Mouse (Mus musculus): ENCODE measurements around the gene Lyar. TPM values are rescaled to one million over a fixed set of nuclear protein-coding genes. Genes with fewer than 3 reads are reported as not detected.

Lyar gene
- polyA plus RNA-seq, 1 experiment = 21.2 TPM

- TF ChIP-seq USF1 (IDR thresholded peaks at IDR 0.05; ENCODE audit: low read depth) (no peak), POLR2A (IDR thresholded peaks at IDR 0.05; ENCODE audit: insufficient read length, low read depth) (no peak), E2F4 (IDR thresholded peaks at IDR 0.05; ENCODE audit: insufficient read depth) (no peak), SRF (IDR thresholded peaks at IDR 0.05; ENCODE audit: control insufficient read depth, insufficient read length, low read depth) (no peak)
- no peaks in the 10 kb centered on the region for H3K27me3 ChIP-seq (ENCODE audit: control insufficient read depth, insufficient read depth, insufficient read length)
- no peaks in the 10 kb centered on the region for H3K36me3 ChIP-seq (ENCODE audit: control insufficient read depth, insufficient read depth)
- no peak overlapping the region for H3K4me2 ChIP-seq (ENCODE audit: low read depth)
- no peak overlapping the region for H3K4me3 ChIP-seq
- H3ac ChIP-seq (ENCODE audit: control insufficient read depth, insufficient read length) = no peak overlapping the region
- H3K79me2 ChIP-seq (ENCODE audit: control insufficient read depth, insufficient read depth) = no peaks in the 10 kb centered on the region
These were observed 21.2 kb downstream of the Lyar start for GRCm38 (mm10) chr5:38241473-38241834.

GRCm38 (mm10) chr5:38241966-38242365, 21.7 kb downstream of the Lyar start:
- Histone ChIP-seq H3K79me2 (ENCODE audit: control insufficient read depth, insufficient read depth) (no peaks in the 10 kb centered on the region), H3K4me2 (ENCODE audit: low read depth) (no peak overlapping the region), H3K36me3 (ENCODE audit: control insufficient read depth, insufficient read depth) (no peaks in the 10 kb centered on the region), H3K4me3 (no peak overlapping the region), H3ac (ENCODE audit: control insufficient read depth, insufficient read length) (no peak overlapping the region), H3K27me3 (ENCODE audit: control insufficient read depth, insufficient read depth, insufficient read length) (no peaks in the 10 kb centered on the region)
- TF ChIP-seq MAX (IDR thresholded peaks at IDR 0.05; ENCODE audit: low read depth) = no peak
- no peak for TF ChIP-seq E2F4 (IDR thresholded peaks at IDR 0.05; ENCODE audit: insufficient read depth)
- TF ChIP-seq MYOG (IDR thresholded peaks at IDR 0.05; ENCODE audit: control insufficient read depth in 1 of 3, insufficient read depth in 1 of 3, insufficient read length in 2 of 3, low read depth in 2 of 3) = no peak
- no peak for TF ChIP-seq CEBPB (IDR thresholded peaks at IDR 0.05; ENCODE audit: insufficient read depth, poor library complexity, severe bottlenecking)
- no peak for TF ChIP-seq POLR2A (IDR thresholded peaks at IDR 0.05; ENCODE audit: insufficient read length, low read depth)
- TF ChIP-seq TCF12 (IDR thresholded peaks at IDR 0.05; ENCODE audit: insufficient read depth, poor library complexity, severe bottlenecking) = no peak
- no peak for TF ChIP-seq REST (IDR thresholded peaks at IDR 0.05; ENCODE audit: insufficient read depth, insufficient read length)
- no peak for TF ChIP-seq TCF3 (IDR thresholded peaks at IDR 0.05; ENCODE audit: insufficient read length, low read depth)
- no peak for TF ChIP-seq SRF (IDR thresholded peaks at IDR 0.05; ENCODE audit: control insufficient read depth, insufficient read length, low read depth)
- no peak for TF ChIP-seq MYOD1 (IDR thresholded peaks at IDR 0.05; ENCODE audit: control insufficient read depth in 1 of 3, insufficient read length in 2 of 3, low read depth in 2 of 3)
- no peak for TF ChIP-seq USF1 (IDR thresholded peaks at IDR 0.05; ENCODE audit: low read depth)
- TF ChIP-seq POLR2AphosphoS2 (IDR thresholded peaks at IDR 0.05; ENCODE audit: insufficient read length, low read depth) = no peak

- Histone ChIP-seq H3K36me3 (ENCODE audit: control insufficient read depth, insufficient read depth) (no peaks in the 10 kb centered on the region), H3K27me3 (ENCODE audit: control insufficient read depth, insufficient read depth, insufficient read length) (no peaks in the 10 kb centered on the region), H3K79me2 (ENCODE audit: control insufficient read depth, insufficient read depth) (no peaks in the 10 kb centered on the region), H3K4me3 (no peak overlapping the region), H3K4me2 (ENCODE audit: low read depth) (no peak overlapping the region), H3ac (ENCODE audit: control insufficient read depth, insufficient read length) (no peak overlapping the region)
- TF ChIP-seq SRF (IDR thresholded peaks at IDR 0.05; ENCODE audit: control insufficient read depth, insufficient read length, low read depth) (no peak), USF1 (IDR thresholded peaks at IDR 0.05; ENCODE audit: low read depth) (no peak), TCF3 (IDR thresholded peaks at IDR 0.05; ENCODE audit: insufficient read length, low read depth) (no peak), E2F4 (IDR thresholded peaks at IDR 0.05; ENCODE audit: insufficient read depth) (no peak), MAX (IDR thresholded peaks at IDR 0.05; ENCODE audit: low read depth) (no peak)
These were observed 34.9 kb downstream of the Lyar start for GRCm38 (mm10) chr5:38255195-38255594.

GRCm38 (mm10) chr5:38255644-38256043, 35.4 kb downstream of the Lyar start:
- TF ChIP-seq E2F4 (IDR thresholded peaks at IDR 0.05; ENCODE audit: insufficient read depth) (no peak), POLR2AphosphoS2 (IDR thresholded peaks at IDR 0.05; ENCODE audit: insufficient read length, low read depth) (no peak), TCF3 (IDR thresholded peaks at IDR 0.05; ENCODE audit: insufficient read length, low read depth) (no peak), CEBPB (IDR thresholded peaks at IDR 0.05; ENCODE audit: insufficient read depth, poor library complexity, severe bottlenecking) (no peak), USF1 (IDR thresholded peaks at IDR 0.05; ENCODE audit: low read depth) (no peak), MAX (IDR thresholded peaks at IDR 0.05; ENCODE audit: low read depth) (no peak), SRF (IDR thresholded peaks at IDR 0.05; ENCODE audit: control insufficient read depth, insufficient read length, low read depth) (no peak), MYOG (IDR thresholded peaks at IDR 0.05; ENCODE audit: control insufficient read depth in 1 of 3, insufficient read depth in 1 of 3, insufficient read length in 2 of 3, low read depth in 2 of 3) (no peak), POLR2A (IDR thresholded peaks at IDR 0.05; ENCODE audit: insufficient read length, low read depth) (no peak), TCF12 (IDR thresholded peaks at IDR 0.05; ENCODE audit: insufficient read depth, poor library complexity, severe bottlenecking) (no peak), MYOD1 (IDR thresholded peaks at IDR 0.05; ENCODE audit: control insufficient read depth in 1 of 3, insufficient read length in 2 of 3, low read depth in 2 of 3) (no peak), REST (IDR thresholded peaks at IDR 0.05; ENCODE audit: insufficient read depth, insufficient read length) (no peak)

GRCm38 (mm10) chr5:38256551-38256950, 36.3 kb downstream of the Lyar start:
- Histone ChIP-seq H3ac (ENCODE audit: control insufficient read depth, insufficient read length) (no peak overlapping the region), H3K79me2 (ENCODE audit: control insufficient read depth, insufficient read depth) (no peaks in the 10 kb centered on the region), H3K4me2 (ENCODE audit: low read depth) (no peak overlapping the region), H3K36me3 (ENCODE audit: control insufficient read depth, insufficient read depth) (peaks cover 1% of the 10 kb centered on the region), H3K4me3 (no peak overlapping the region), H3K27me3 (ENCODE audit: control insufficient read depth, insufficient read depth, insufficient read length) (no peaks in the 10 kb centered on the region)
- TF ChIP-seq MAX (IDR thresholded peaks at IDR 0.05; ENCODE audit: low read depth) = no peak

More at GRCm38 (mm10) chr5:38255644-38256043, 35.4 kb downstream of the Lyar start:
- Histone ChIP-seq H3K4me3 (no peak overlapping the region), H3ac (ENCODE audit: control insufficient read depth, insufficient read length) (no peak overlapping the region), H3K36me3 (ENCODE audit: control insufficient read depth, insufficient read depth) (no peaks in the 10 kb centered on the region), H3K4me2 (ENCODE audit: low read depth) (no peak overlapping the region), H3K79me2 (ENCODE audit: control insufficient read depth, insufficient read depth) (no peaks in the 10 kb centered on the region), H3K27me3 (ENCODE audit: control insufficient read depth, insufficient read depth, insufficient read length) (no peaks in the 10 kb centered on the region)
